ENCODE assay signal across 17 mouse cellular contexts in genomic region chr3:88921411-88921810, GRCm38 (mm10).
"Had no signal": no experiment of that assay in that cellular context is flagged by ENCODE, and none has a peak within 500 bp of the region (broad histone marks: within the 10 kb centered on the region; RNA-seq: fewer than 3 reads in every experiment).

No protein-coding gene starts in this region.

- H3K4me2 ChIP-seq: limb, embryonic 12.5 days; liver, embryonic 13.5 days; lung, embryonic 15.5 days; midbrain, embryonic 12.5 days; neural tube, embryonic 13.5 days had no signal

- H3K4me1 ChIP-seq: limb, embryonic 12.5 days; liver, embryonic 13.5 days; lung, embryonic 15.5 days; midbrain, embryonic 12.5 days; neural tube, embryonic 13.5 days had no signal

- H3K4me3 ChIP-seq: layer of hippocampus, adult 2 months; limb, embryonic 12.5 days; liver, embryonic 13.5 days; lung, embryonic 15.5 days; megakaryocyte, embryonic 14.5 days; midbrain, embryonic 12.5 days; neural tube, embryonic 13.5 days had no signal

- H3K27me3 ChIP-seq: limb, embryonic 12.5 days; liver, embryonic 13.5 days; lung, embryonic 15.5 days; megakaryocyte, embryonic 14.5 days; midbrain, embryonic 12.5 days; neural tube, embryonic 13.5 days had no signal

- ATAC-seq: liver, postnatal 0 days; midbrain, embryonic 16.5 days had no signal

- H3K27ac ChIP-seq: layer of hippocampus, adult 2 months; limb, embryonic 12.5 days; liver, embryonic 13.5 days; lung, embryonic 15.5 days; macrophage; midbrain, embryonic 12.5 days; neural tube, embryonic 13.5 days; stomach, postnatal 0 days had no signal

- DNase-seq: kidney, postnatal 10 days; kidney, postnatal 4 days; liver; liver, embryonic 13.5 days; liver, postnatal 0 days; lung, postnatal 14 days; right cerebral cortex, adult 18-20 months; thymus, postnatal 4 days had no signal

- H3K9ac ChIP-seq: limb, embryonic 12.5 days; liver, embryonic 13.5 days; liver, postnatal 0 days; lung, embryonic 15.5 days; midbrain, embryonic 12.5 days; neural tube, embryonic 13.5 days had no signal

- H3K9me3 ChIP-seq: liver, embryonic 13.5 days; lung, embryonic 15.5 days; neural tube, embryonic 13.5 days had no signal
